Mouse (Mus musculus): Measurements from ENCODE around the gene Gm34653. TPM values are rescaled to one million over a fixed set of nuclear protein-coding genes. Genes with fewer than 3 reads are reported as not detected.

The Gm34653 gene
- total and polyA plus RNA-seq, 2 experiments from 2014 or later, result 0.09 to 0.16 TPM

GRCm38 (mm10) chr2:34803746-34804145, 29.1 kb upstream of the Gm34653 start:
- no peaks in the 10 kb centered on the region for H3K9me3 ChIP-seq (ENCODE audit: low read length)
- no peak overlapping the region for H3K4me3 ChIP-seq (ENCODE audit: low read length)
- H3K27ac ChIP-seq, result no peak overlapping the region
- WGBS, result 64% methylated on average over 3 of the region's 3 CpGs
- no peak for TF ChIP-seq CTCF (IDR thresholded peaks at IDR 0.05; ENCODE audit: low read depth)
- no peaks in the 10 kb centered on the region for H3K27me3 ChIP-seq (ENCODE audit: insufficient read depth, low read length)
- 0 out of 2 replicates have a peak, but pooled peaks cover 5% of the 10 kb centered on the region for H3K4me1 ChIP-seq (ENCODE audit: insufficient read depth, low read length)
- no peak for ATAC-seq
- H3K4me2 ChIP-seq (ENCODE audit: low read depth, low read length), result peak overlapping the region; percentile 69
- no peaks in the 10 kb centered on the region; the same call in 1 of the 2 replicates for H3K36me3 ChIP-seq (ENCODE audit: insufficient read depth, low read length)
- no peak overlapping the region for H3K9ac ChIP-seq (replicated peaks; ENCODE audit: low read length)
- no peak for DNase-seq (ENCODE audit: low spot score)

GRCm38 (mm10) chr2:34804172-34804571, 28.6 kb upstream of the Gm34653 start:
- no peak for TF ChIP-seq CTCF (IDR thresholded peaks at IDR 0.05; ENCODE audit: low read depth)
- Histone ChIP-seq H3K4me1 (ENCODE audit: insufficient read depth, low read length) (0 out of 2 replicates have a peak, but pooled peaks cover 1% of the 10 kb centered on the region), H3K9ac (replicated peaks; ENCODE audit: low read length) (no peak overlapping the region), H3K27ac (no peak overlapping the region), H3K4me3 (ENCODE audit: low read length) (no peak overlapping the region), H3K36me3 (ENCODE audit: insufficient read depth, low read length) (no peaks in the 10 kb centered on the region; the same call in 1 of the 2 replicates), H3K9me3 (ENCODE audit: low read length) (no peaks in the 10 kb centered on the region), H3K4me2 (ENCODE audit: low read depth, low read length) (0 out of 2 replicates have a peak overlapping the region, but pooled peaks have one; percentile 69), H3K27me3 (ENCODE audit: insufficient read depth, low read length) (no peaks in the 10 kb centered on the region)
- WGBS, result 95% methylated on average over 2 of the region's 2 CpGs
- no peak for DNase-seq (ENCODE audit: low spot score)
- no peak for ATAC-seq

GRCm38 (mm10) chr2:34804815-34805214, 28.0 kb upstream of the Gm34653 start:
- H3K4me3 ChIP-seq (ENCODE audit: low read length), result no peak overlapping the region
- H3K9me3 ChIP-seq (ENCODE audit: low read length), result no peaks in the 10 kb centered on the region
- H3K9ac ChIP-seq (replicated peaks; ENCODE audit: low read length), result no peak overlapping the region
- ATAC-seq, result no peak
- TF ChIP-seq CTCF (IDR thresholded peaks at IDR 0.05; ENCODE audit: low read depth), result no peak
- 49% methylated on average over 1 of the region's 1 CpGs for WGBS
- H3K4me2 ChIP-seq (ENCODE audit: low read depth, low read length), result no peak overlapping the region
- DNase-seq (ENCODE audit: low spot score), result no peak
- no peaks in the 10 kb centered on the region; the same call in none of the 2 replicates for H3K36me3 ChIP-seq (ENCODE audit: insufficient read depth, low read length)
- H3K27me3 ChIP-seq (ENCODE audit: insufficient read depth, low read length), result no peaks in the 10 kb centered on the region
- no peaks in the 10 kb centered on the region for H3K4me1 ChIP-seq (ENCODE audit: insufficient read depth, low read length)
- H3K27ac ChIP-seq, result no peak overlapping the region

- no peak for TF ChIP-seq CTCF (IDR thresholded peaks at IDR 0.05; ENCODE audit: low read depth)
- WGBS, result 92% methylated on average over 10 of the region's 10 CpGs
- no peak overlapping the region for H3K4me2 ChIP-seq (ENCODE audit: low read depth, low read length)
- H3K4me3 ChIP-seq (ENCODE audit: low read length), result no peak overlapping the region
- no peaks in the 10 kb centered on the region for H3K4me1 ChIP-seq (ENCODE audit: insufficient read depth, low read length)
- ATAC-seq (no peak), DNase-seq (ENCODE audit: low spot score) (no peak)
- no peaks in the 10 kb centered on the region for H3K9me3 ChIP-seq (ENCODE audit: low read length)
- no peaks in the 10 kb centered on the region for H3K27me3 ChIP-seq (ENCODE audit: insufficient read depth, low read length)
- H3K27ac ChIP-seq, result no peak overlapping the region
- H3K9ac ChIP-seq (replicated peaks; ENCODE audit: low read length), result no peak overlapping the region
- H3K36me3 ChIP-seq (ENCODE audit: insufficient read depth, low read length), result peaks cover 2% of the 10 kb centered on the region
Measured at GRCm38 (mm10) chr2:34805364-34805950, 27.4 kb upstream of the Gm34653 start.

- Histone ChIP-seq H3K9ac (replicated peaks; ENCODE audit: low read length) (no peak overlapping the region), H3K4me3 (ENCODE audit: low read length) (no peak overlapping the region), H3K9me3 (ENCODE audit: low read length) (no peaks in the 10 kb centered on the region), H3K36me3 (ENCODE audit: insufficient read depth, low read length) (peaks cover 21% of the 10 kb centered on the region), H3K27ac (no peak overlapping the region), H3K27me3 (ENCODE audit: insufficient read depth, low read length) (no peaks in the 10 kb centered on the region), H3K4me1 (ENCODE audit: insufficient read depth, low read length) (no peaks in the 10 kb centered on the region), H3K4me2 (ENCODE audit: low read depth, low read length) (no peak overlapping the region)
- WGBS, result 84% methylated on average over 2 of the region's 2 CpGs
- no peak for TF ChIP-seq CTCF (IDR thresholded peaks at IDR 0.05; ENCODE audit: low read depth)
- ATAC-seq (no peak), DNase-seq (ENCODE audit: low spot score) (no peak)
Measured at GRCm38 (mm10) chr2:34808057-34808456, 24.8 kb upstream of the Gm34653 start.

- Histone ChIP-seq H3K27me3 (ENCODE audit: insufficient read depth, low read length) (no peaks in the 10 kb centered on the region), H3K4me1 (ENCODE audit: insufficient read depth, low read length) (no peaks in the 10 kb centered on the region), H3K4me3 (ENCODE audit: low read length) (no peak overlapping the region), H3K36me3 (ENCODE audit: insufficient read depth, low read length) (peaks cover 28% of the 10 kb centered on the region), H3K4me2 (ENCODE audit: low read depth, low read length) (no peak overlapping the region), H3K9ac (replicated peaks; ENCODE audit: low read length) (no peak overlapping the region), H3K27ac (no peak overlapping the region), H3K9me3 (ENCODE audit: low read length) (no peaks in the 10 kb centered on the region)
- no peak for ATAC-seq
- TF ChIP-seq CTCF (IDR thresholded peaks at IDR 0.05; ENCODE audit: low read depth), result no peak
- 93% methylated on average over 1 of the region's 1 CpGs for WGBS
- no peak for DNase-seq (ENCODE audit: low spot score)
Measured at GRCm38 (mm10) chr2:34809568-34809967, 23.2 kb upstream of the Gm34653 start.

GRCm38 (mm10) chr2:34810775-34811174, 22.0 kb upstream of the Gm34653 start:
- TF ChIP-seq CTCF (IDR thresholded peaks at IDR 0.05; ENCODE audit: low read depth), result no peak
- Histone ChIP-seq H3K4me2 (ENCODE audit: low read depth, low read length) (no peak overlapping the region), H3K4me1 (ENCODE audit: insufficient read depth, low read length) (no peaks in the 10 kb centered on the region), H3K9me3 (ENCODE audit: low read length) (no peaks in the 10 kb centered on the region), H3K27me3 (ENCODE audit: insufficient read depth, low read length) (no peaks in the 10 kb centered on the region), H3K36me3 (ENCODE audit: insufficient read depth, low read length) (peaks cover 28% of the 10 kb centered on the region), H3K27ac (no peak overlapping the region), H3K4me3 (ENCODE audit: low read length) (no peak overlapping the region), H3K9ac (replicated peaks; ENCODE audit: low read length) (no peak overlapping the region)
- DNase-seq (ENCODE audit: low spot score) (no peak), ATAC-seq (no peak)
- 97% methylated on average over 3 of the region's 3 CpGs for WGBS

Measured in hindbrain, postnatal 0 days (tissue).